In genomic region chr11:87933731-87934130, GRCm38 (mm10) we compare ENCODE assay signal across 13 mouse cellular contexts. TPM values are rescaled to one million over a fixed set of nuclear protein-coding genes. Genes with fewer than 3 reads are reported as not detected.
"Had no signal": no experiment of that assay in that cellular context is flagged by ENCODE, and none has a peak within 500 bp of the region (broad histone marks: within the 10 kb centered on the region; RNA-seq: fewer than 3 reads in every experiment).

No protein-coding gene starts in this region.

- DNase-seq: retina, postnatal 1 day; right cerebral cortex, adult 18-20 months; right cerebral cortex, postnatal 14 days; right cerebral cortex, postnatal 25 days; right cerebral cortex, postnatal 4 days; spleen, adult 18-20 months; thymus, adult 18-20 months; thymus, adult 2 months; thymus, postnatal 14 days; thymus, postnatal 25 days; thymus, postnatal 36 days; thymus, postnatal 4 days had no signal

RNA-seq across cellular contexts. Expression of gene Olfr464, which starts 13.0 kb away (rescaled TPM):
- total RNA-seq: neutrophil, adult 5-6 weeks had no signal

RNA-seq across cellular contexts. Expression of gene Olfr463, which starts 36.5 kb away (rescaled TPM):
- total RNA-seq: neutrophil, adult 5-6 weeks had no signal

RNA-seq across cellular contexts. Expression of gene Olfr462, which starts 41.7 kb away (rescaled TPM):
- total RNA-seq: neutrophil, adult 5-6 weeks had no signal

RNA-seq across cellular contexts. Expression of gene Epx, which starts 58.4 kb away (rescaled TPM):
- total RNA-seq: neutrophil, adult 5-6 weeks had no signal
